Comparison of ENCODE assay signal across 14 mouse cellular contexts in the genomic region with DNA sequence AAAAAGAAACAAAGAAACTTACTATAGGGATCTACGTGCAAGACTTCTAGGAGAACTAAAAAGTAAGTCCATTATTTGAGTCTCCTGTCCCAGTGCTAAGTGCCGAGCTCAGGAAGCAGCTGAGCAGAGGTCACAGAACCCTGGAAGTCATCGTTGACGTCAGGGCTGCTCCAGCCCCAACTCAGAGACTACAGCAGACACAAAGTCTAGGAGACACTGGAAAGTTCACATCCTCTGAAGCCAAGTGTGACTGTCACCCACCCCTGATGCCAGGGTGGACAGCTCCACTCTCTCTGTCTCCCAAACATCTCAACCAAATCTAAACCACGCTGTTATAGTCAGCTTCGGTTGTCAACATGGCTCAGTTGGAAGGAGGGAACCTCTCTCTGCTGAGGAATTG.
DNase-seq lines count a peak whose midpoint lies in the region; ATAC-seq and TF ChIP-seq lines count a peak whose summit lies in the region.
"Had no signal": no experiment of that assay in that cellular context is flagged by ENCODE, and none has a peak within 500 bp of the region (broad histone marks: within the 10 kb centered on the region; RNA-seq: fewer than 3 reads in every experiment).

No protein-coding gene starts in this region.

- no peak for TF ChIP-seq EP300 in MEL (IDR thresholded peaks at IDR 0.05; ENCODE audit: low read depth in 1 of 2, low read length in 2 of 2)

- H3K4me1 ChIP-seq in intestine, embryonic 16.5 days (ENCODE audit: control insufficient read depth, insufficient read depth, low read length), result no peaks in the 10 kb centered on the region; the same call in 1 of the 2 replicates
- H3K4me1 ChIP-seq in intestine, postnatal 0 days (replicated peaks; ENCODE audit: control insufficient read depth, insufficient read depth, low read length), result no peaks in the 10 kb centered on the region
- H3K4me1 ChIP-seq in MEL (ENCODE audit: control insufficient read depth in 1 of 2, insufficient read depth in 2 of 2, low read length in 2 of 2), result peaks cover 8 to 16% of the 10 kb centered on the region in 2 experiments; a peak in 3 of 4 replicates
- H3K4me1 ChIP-seq: forebrain, embryonic 13.5 days had no signal

- H3K27me3 ChIP-seq in intestine, embryonic 16.5 days (replicated peaks; ENCODE audit: control insufficient read depth, insufficient read depth, low read length), result no peaks in the 10 kb centered on the region
- no peaks in the 10 kb centered on the region for H3K27me3 ChIP-seq in intestine, postnatal 0 days (replicated peaks; ENCODE audit: control insufficient read depth, insufficient read depth, low read length)
- H3K27me3 ChIP-seq in MEL (ENCODE audit: control insufficient read depth in 1 of 2, insufficient read depth in 2 of 2, low read length in 2 of 2), result no peaks in the 10 kb centered on the region
- H3K27me3 ChIP-seq: forebrain, embryonic 13.5 days; heart, embryonic 13.5 days; neural tube, embryonic 13.5 days had no signal

- H3K79me2 ChIP-seq in MEL (ENCODE audit: control insufficient read depth, insufficient read depth, low read length, poor library complexity), result no peaks in the 10 kb centered on the region

- 68% methylated on average over 6 of the region's 6 CpGs for WGBS in intestine, embryonic 16.5 days
- 68% methylated on average over 6 of the region's 6 CpGs for WGBS in intestine, postnatal 0 days

- H3K36me3 ChIP-seq in intestine, embryonic 16.5 days (ENCODE audit: control insufficient read depth, insufficient read depth, low read length), result no peaks in the 10 kb centered on the region
- H3K36me3 ChIP-seq in intestine, postnatal 0 days (ENCODE audit: control insufficient read depth, insufficient read depth), result no peaks in the 10 kb centered on the region
- H3K36me3 ChIP-seq in MEL (ENCODE audit: control insufficient read depth in 1 of 2, insufficient read depth in 2 of 2, low read length in 2 of 2), result peaks cover 0 to 6% of the 10 kb centered on the region in 2 experiments; a peak in 1 of 4 replicates
- H3K36me3 ChIP-seq: heart, embryonic 13.5 days; neural tube, embryonic 13.5 days had no signal

- H3K27ac ChIP-seq in intestine, embryonic 16.5 days (ENCODE audit: low read length), result 0 out of 2 replicates have a peak overlapping the region, but pooled peaks have one; percentile 15
- H3K27ac ChIP-seq in intestine, postnatal 0 days (ENCODE audit: low read depth, low read length), result no peak overlapping the region
- no peak overlapping the region for H3K27ac ChIP-seq in MEL (ENCODE audit: control insufficient read depth, low read depth, low read length)
- H3K27ac ChIP-seq: forebrain, embryonic 13.5 days; macrophage; neural tube, embryonic 13.5 days had no signal

- H3K4me2 ChIP-seq in intestine, embryonic 16.5 days (ENCODE audit: low read depth, low read length), result no peak overlapping the region
- no peak overlapping the region for H3K4me2 ChIP-seq in intestine, postnatal 0 days (replicated peaks; ENCODE audit: low read depth)
- H3K4me2 ChIP-seq: forebrain, embryonic 13.5 days; heart, embryonic 13.5 days; neural tube, embryonic 13.5 days had no signal

- ATAC-seq in intestine, embryonic 16.5 days, result no peak
- ATAC-seq in intestine, postnatal 0 days, result no peak
- ATAC-seq: forebrain, embryonic 13.5 days; midbrain, embryonic 16.5 days had no signal

- TF ChIP-seq RAD21 in MEL (IDR thresholded peaks at IDR 0.05; ENCODE audit: low read depth, low read length), result no peak

- no peak for TF ChIP-seq POLR2A in MEL (IDR thresholded peaks at IDR 0.05; ENCODE audit: control insufficient read depth in 1 of 2, insufficient read depth in 1 of 2, low read depth in 1 of 2, low read length in 2 of 2, poor library complexity in 1 of 2)

- DNase-seq in CD4-positive helper T cell, adult 2 months (ENCODE audit: low read depth, low spot score), result peak; percentile 53
- DNase-seq in MEL (ENCODE audit: low read depth, low spot score), result peak; percentile 28
- DNase-seq in kidney, adult 9 months, result peak; percentile 49
- no peak for DNase-seq in B cell, adult 2 months
- no peak for DNase-seq in thymus, postnatal 4 days
- no peak for DNase-seq in thymus, postnatal 14 days
- DNase-seq: cerebellum, adult 9-11 months had no signal

- no peak overlapping the region for H3K9ac ChIP-seq in intestine, embryonic 16.5 days (ENCODE audit: low read depth, low read length)
- H3K9ac ChIP-seq in intestine, postnatal 0 days (ENCODE audit: low read depth, low read length), result no peak overlapping the region
- no peak overlapping the region for H3K9ac ChIP-seq in MEL (ENCODE audit: control insufficient read depth, low read depth, low read length, poor library complexity, severe bottlenecking)
- H3K9ac ChIP-seq: forebrain, embryonic 13.5 days; heart, embryonic 13.5 days; neural tube, embryonic 13.5 days had no signal

- no peak overlapping the region for H3K4me3 ChIP-seq in intestine, embryonic 16.5 days (ENCODE audit: low read length)
- no peak overlapping the region for H3K4me3 ChIP-seq in intestine, postnatal 0 days (ENCODE audit: low read depth, low read length)
- no peak overlapping the region for H3K4me3 ChIP-seq in MEL (ENCODE audit: control insufficient read depth in 1 of 2, insufficient read depth in 1 of 2, low read depth in 2 of 2, low read length in 2 of 2)
- H3K4me3 ChIP-seq: forebrain, embryonic 13.5 days; heart, embryonic 13.5 days; neural tube, embryonic 13.5 days had no signal

- TF ChIP-seq CTCF in intestine, postnatal 0 days (IDR thresholded peaks at IDR 0.05; ENCODE audit: low read depth), result no peak
- TF ChIP-seq CTCF in MEL (IDR thresholded peaks at IDR 0.05 in 2 of 3, conservative IDR thresholded peaks at IDR 0.05 in 1 of 3; ENCODE audit: control insufficient read depth in 1 of 3, insufficient read depth in 1 of 3, low read depth in 2 of 3, low read length in 3 of 3, poor library complexity in 1 of 3, severe bottlenecking in 1 of 3), result no peak

- H3K9me3 ChIP-seq in intestine, embryonic 16.5 days (ENCODE audit: control insufficient read depth, low read length), result no peaks in the 10 kb centered on the region
- no peaks in the 10 kb centered on the region for H3K9me3 ChIP-seq in intestine, postnatal 0 days (ENCODE audit: control insufficient read depth)
- no peaks in the 10 kb centered on the region for H3K9me3 ChIP-seq in MEL (replicated peaks; ENCODE audit: insufficient read depth, low read length)
- H3K9me3 ChIP-seq: forebrain, embryonic 13.5 days; heart, embryonic 13.5 days; neural tube, embryonic 13.5 days had no signal

TF ChIP-seq in MEL, 35 proteins besides CTCF, POLR2A, EP300 and RAD21:
- no peak for TF ChIP-seq E2F4 (IDR thresholded peaks at IDR 0.05; ENCODE audit: borderline replicate concordance, low read depth, low read length)
- no peak for TF ChIP-seq HCFC1 (IDR thresholded peaks at IDR 0.05; ENCODE audit: low read depth, low read length)
- no peak for TF ChIP-seq MYB (IDR thresholded peaks at IDR 0.05; ENCODE audit: low read depth, low read length)
- TF ChIP-seq SMC3 (IDR thresholded peaks at IDR 0.05; ENCODE audit: low read depth, low read length), result no peak
- no peak for TF ChIP-seq CHD1 (IDR thresholded peaks at IDR 0.05; ENCODE audit: low read depth, low read length)
- TF ChIP-seq MEF2A (IDR thresholded peaks at IDR 0.05; ENCODE audit: extremely low read depth, insufficient replicate concordance, low read depth, low read length, poor library complexity, severe bottlenecking), result no peak
- TF ChIP-seq TAL1 (IDR thresholded peaks at IDR 0.05; ENCODE audit: low read length), result no peak
- no peak for TF ChIP-seq POLR2AphosphoS5 (IDR thresholded peaks at IDR 0.05; ENCODE audit: borderline replicate concordance, low read depth, low read length)
- no peak for TF ChIP-seq SIN3A (IDR thresholded peaks at IDR 0.05; ENCODE audit: low read length)
- TF ChIP-seq TBP (IDR thresholded peaks at IDR 0.05; ENCODE audit: low read depth, low read length), result no peak
- no peak for TF ChIP-seq MXI1 (IDR thresholded peaks at IDR 0.05; ENCODE audit: low read depth, low read length)

Comparison
In these comparisons a context has a peak if more than half of its experiments do, and no peak if none do; other contexts are left out.
1. DNase-seq: peak in CD4-positive helper T cell, adult 2 months (single experiment), MEL (single experiment) and kidney, adult 9 months (single experiment); none in B cell, adult 2 months (0 of 2), thymus, postnatal 4 days (single experiment) and thymus, postnatal 14 days (single experiment).